Mouse (Mus musculus) hindbrain, embryonic 11.5 days (tissue): Measurements from ENCODE around the gene Dis3. TPM values are rescaled to one million over a fixed set of nuclear protein-coding genes. Genes with fewer than 3 reads are reported as not detected.

Experiments
- ATAC-seq: fragments of 200-750 bp; cut with Nextera tagmentation; 2 replicates; pipeline ENCODE4 v1.8.0; 2017; ENCODE audit warnings: mild to moderate bottlenecking, moderate TSS enrichment, moderate library complexity; ENCODE audit not compliant: low FRiP score
- DNase-seq: peaks from one replicate; pipeline ENCODE4 v3.0.0-alpha.2; 2015; ENCODE audit warnings: low spot score
- H3K27ac ChIP-seq: fragments of 300-500 bp; sonication (generic); 2 replicates; pipeline ENCODE4 v1.5.1; 2014; ENCODE audit warnings: mild to moderate bottlenecking, low read depth, low read length
- H3K27me3 ChIP-seq: fragments of 300-500 bp; sonication (generic); 2 replicates; pipeline ENCODE4 v1.6.1; 2014; ENCODE audit warnings: mild to moderate bottlenecking, low read length, moderate library complexity, mixed read lengths; ENCODE audit not compliant: control insufficient read depth, insufficient read depth
- H3K36me3 ChIP-seq: fragments of 300-500 bp; sonication (generic); 2 replicates; pipeline ENCODE4 v1.6.1; 2014; ENCODE audit warnings: mild to moderate bottlenecking, low read length, moderate library complexity, mixed read lengths; ENCODE audit not compliant: control insufficient read depth, insufficient read depth
- H3K4me1 ChIP-seq: fragments of 300-500 bp; sonication (generic); replicated peaks from 2 replicates; pipeline ENCODE4 v1.6.1; 2014; ENCODE audit warnings: low read length, mixed read lengths; ENCODE audit not compliant: control insufficient read depth, insufficient read depth
- H3K4me2 ChIP-seq: fragments of 300-500 bp; sonication (generic); replicated peaks from 2 replicates; pipeline ENCODE4 v1.6.1; 2014; ENCODE audit warnings: mild to moderate bottlenecking, low read depth, low read length
- H3K4me3 ChIP-seq: fragments of 300-500 bp; sonication (generic); 2 replicates; pipeline ENCODE4 v1.5.1; 2014; ENCODE audit warnings: low read depth, low read length
- H3K9ac ChIP-seq: fragments of 300-500 bp; sonication (generic); 2 replicates; pipeline ENCODE4 v1.6.1; 2014; ENCODE audit warnings: low read depth, low read length
- H3K9me3 ChIP-seq: fragments of 300-500 bp; sonication (generic); 2 replicates; pipeline ENCODE4 v1.6.1; 2016; ENCODE audit warnings: low read length; ENCODE audit not compliant: control insufficient read depth
- WGBS: fragments of 180-500 bp; shearing (Covaris S2); extraction: QIAGEN DNeasy Blood & Tissue Kit; methylation state at CpG from one replicate; pipeline ENCODE4 v1.1.7; 2014; 5-methylcytosine and 5-hydroxymethylcytosine counted together
- polyA plus RNA-seq: library from polyadenylated mRNA; unstranded; fragments of >200 nt; fragmentation: Nextera tagmentation; extraction: Ambion mirVana; gene quantifications from 2 replicates; pipeline ENCODE4 v1.2.1, GENCODE M21; 2014

Dis3 gene
- polyA plus RNA-seq, 1 experiment from 2014 or later = 43.8 TPM

- Histone ChIP-seq H3K4me1 (no peaks in the 10 kb centered on the region), H3K9ac (no peak overlapping the region), H3K36me3 (peaks cover 3% of the 10 kb centered on the region; the same call in 1 of the 2 replicates), H3K4me2 (no peak overlapping the region), H3K27ac (no peak overlapping the region), H3K9me3 (no peaks in the 10 kb centered on the region), H3K27me3 (no peaks in the 10 kb centered on the region), H3K4me3 (no peak overlapping the region)
- ATAC-seq (no peak), DNase-seq (no peak)
- 95% methylated on average over 4 of the region's 4 CpGs for WGBS
Observed at GRCm38 (mm10) chr14:99103050-99103449, 3.5 kb upstream of the Dis3 start.

- H3K36me3 ChIP-seq = 0 out of 2 replicates have a peak, but pooled peaks cover 3% of the 10 kb centered on the region
- peak overlapping the region; percentile 33; the same call in 1 of the 2 replicates for H3K9ac ChIP-seq
- ATAC-seq (peak; percentile 4; the same call in 1 of the 2 replicates), DNase-seq (no peak)
- WGBS = 7% methylated on average over 20 of the region's 20 CpGs
- H3K27ac ChIP-seq = no peak overlapping the region
- H3K9me3 ChIP-seq = no peaks in the 10 kb centered on the region
- H3K4me2 ChIP-seq = peak overlapping the region; percentile 41
- H3K4me3 ChIP-seq = peak overlapping the region; percentile 93
- H3K27me3 ChIP-seq = no peaks in the 10 kb centered on the region
- no peaks in the 10 kb centered on the region for H3K4me1 ChIP-seq
Observed at GRCm38 (mm10) chr14:99099967-99100587, 507 bp upstream of the Dis3 start.

- Histone ChIP-seq H3K4me2 (no peak overlapping the region), H3K27ac (no peak overlapping the region), H3K9ac (no peak overlapping the region), H3K9me3 (no peaks in the 10 kb centered on the region), H3K36me3 (0 out of 2 replicates have a peak, but pooled peaks cover 3% of the 10 kb centered on the region), H3K27me3 (no peaks in the 10 kb centered on the region), H3K4me3 (no peak overlapping the region), H3K4me1 (no peaks in the 10 kb centered on the region)
- 97% methylated on average over 7 of the region's 7 CpGs for WGBS
- DNase-seq (no peak), ATAC-seq (no peak)
Observed at GRCm38 (mm10) chr14:99088947-99089346, 10.6 kb downstream of the Dis3 start.

GRCm38 (mm10) chr14:99071146-99071545 is 28.4 kb downstream of the Dis3 start:
- Histone ChIP-seq H3K4me3 (no peak overlapping the region), H3K4me1 (no peaks in the 10 kb centered on the region), H3K9ac (no peak overlapping the region), H3K36me3 (peaks cover 9% of the 10 kb centered on the region; the same call in 1 of the 2 replicates), H3K27me3 (no peaks in the 10 kb centered on the region), H3K4me2 (no peak overlapping the region), H3K9me3 (no peaks in the 10 kb centered on the region), H3K27ac (no peak overlapping the region)
- 96% methylated on average over 4 of the region's 4 CpGs for WGBS
- ATAC-seq (no peak), DNase-seq (no peak)

GRCm38 (mm10) chr14:99063091-99063490 is 36.5 kb downstream of the Dis3 start:
- Histone ChIP-seq H3K4me1 (no peaks in the 10 kb centered on the region), H3K4me2 (no peak overlapping the region), H3K36me3 (peaks cover under 1% of the 10 kb centered on the region; the same call in 1 of the 2 replicates), H3K27me3 (no peaks in the 10 kb centered on the region), H3K9ac (no peak overlapping the region), H3K9me3 (no peaks in the 10 kb centered on the region), H3K27ac (no peak overlapping the region), H3K4me3 (no peak overlapping the region)
- ATAC-seq (no peak), DNase-seq (no peak)
- WGBS = 86% methylated on average over 2 of the region's 2 CpGs

- Histone ChIP-seq H3K36me3 (no peaks in the 10 kb centered on the region; the same call in 1 of the 2 replicates), H3K27ac (no peak overlapping the region), H3K4me3 (no peak overlapping the region), H3K27me3 (no peaks in the 10 kb centered on the region), H3K4me1 (no peaks in the 10 kb centered on the region), H3K9me3 (no peaks in the 10 kb centered on the region), H3K9ac (no peak overlapping the region), H3K4me2 (no peak overlapping the region)
- ATAC-seq = no peak
- WGBS = 97% methylated on average over 12 of the region's 12 CpGs
- no peak for DNase-seq
Observed at GRCm38 (mm10) chr14:99060616-99061015, 39.0 kb downstream of the Dis3 start.

GRCm38 (mm10) chr14:99058959-99059586 is 40.5 kb downstream of the Dis3 start:
- Histone ChIP-seq H3K4me3 (no peak overlapping the region), H3K36me3 (no peaks in the 10 kb centered on the region; the same call in 1 of the 2 replicates), H3K27ac (no peak overlapping the region), H3K9me3 (no peaks in the 10 kb centered on the region), H3K4me1 (no peaks in the 10 kb centered on the region), H3K27me3 (no peaks in the 10 kb centered on the region), H3K9ac (no peak overlapping the region), H3K4me2 (no peak overlapping the region)
- 95% methylated on average over 7 of the region's 7 CpGs for WGBS
- no peak for DNase-seq
- ATAC-seq = no peak

- H3K4me3 ChIP-seq = peak overlapping the region; percentile 97
- H3K4me1 ChIP-seq = peaks cover 8% of the 10 kb centered on the region
- 0 out of 2 replicates have a peak overlapping the region, but pooled peaks have one; percentile 17 for H3K27ac ChIP-seq
- DNase-seq (no peak), ATAC-seq (peak; percentile 23)
- 1% methylated on average over 15 of the region's 15 CpGs for WGBS
- peak overlapping the region; percentile 55 for H3K4me2 ChIP-seq
- H3K9me3 ChIP-seq = no peaks in the 10 kb centered on the region
- no peaks in the 10 kb centered on the region for H3K36me3 ChIP-seq
- peak overlapping the region; percentile 56 for H3K9ac ChIP-seq
- no peaks in the 10 kb centered on the region for H3K27me3 ChIP-seq
Observed at GRCm38 (mm10) chr14:99046782-99047181, 52.8 kb downstream of the Dis3 start.
